Mouse (Mus musculus) brain, embryonic 14.5 days (tissue): Measurements from ENCODE around the gene Rab19.

Experiments used
- CTCF ChIP-seq: fragments of 200-500 bp; IDR thresholded peaks from 2 replicates; pipeline ENCODE4 v1.5.1; 2012; ENCODE audit warnings: inconsistent platforms, mild to moderate bottlenecking, moderate library complexity, borderline replicate concordance; ENCODE audit not compliant: insufficient read depth, insufficient read length; ENCODE audit errors: extremely low read depth
- POLR2A ChIP-seq: fragments of 200-500 bp; IDR thresholded peaks from 2 replicates; pipeline ENCODE4 v1.6.1; 2012; ENCODE audit warnings: mild to moderate bottlenecking, inconsistent platforms, borderline replicate concordance; ENCODE audit not compliant: poor library complexity, insufficient read depth, insufficient read length, severe bottlenecking; ENCODE audit errors: extremely low read depth

- TF ChIP-seq POLR2A (no peak), CTCF (no peak)
Measured at GRCm38 (mm10) chr6:39426725-39427124, 45.8 kb downstream of the Rab19 start.
